10 mouse cellular contexts compared by ENCODE assay signal in the genomic region with DNA sequence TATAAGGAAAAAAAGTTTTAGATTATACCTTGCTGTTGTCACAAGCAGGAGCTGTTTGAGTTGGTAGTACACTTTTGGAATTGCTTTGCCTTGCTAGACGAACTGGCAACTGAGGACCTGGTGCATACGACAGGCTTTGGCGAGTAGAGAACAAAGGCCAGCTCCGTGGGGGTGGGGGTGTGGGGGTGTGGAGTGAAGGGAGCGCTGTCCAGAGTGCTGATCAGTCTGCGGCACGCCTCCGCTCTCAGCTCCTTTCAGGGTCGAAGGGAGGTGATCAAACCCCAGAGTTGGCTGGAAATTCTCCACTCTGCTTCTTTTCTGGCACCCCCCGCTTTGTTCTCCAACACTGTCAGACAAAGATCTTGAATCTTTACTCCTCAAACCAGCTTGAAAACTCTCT. TPM values are rescaled to one million over a fixed set of nuclear protein-coding genes. Genes with fewer than 3 reads are reported as not detected.
A peak's percentile ranks its signal among the peaks of the same experiment; 100 is the strongest.
DNase-seq lines count a peak whose midpoint lies in the region; ATAC-seq and TF ChIP-seq lines count a peak whose summit lies in the region.
"Had no signal": no experiment of that assay in that cellular context is flagged by ENCODE, and none has a peak within 500 bp of the region (broad histone marks: within the 10 kb centered on the region; RNA-seq: fewer than 3 reads in every experiment).

No protein-coding gene starts in this region.

- H3K9me3 ChIP-seq in embryonic facial prominence, embryonic 11.5 days (replicated peaks; ENCODE audit: control insufficient read depth, low read length) = no peaks in the 10 kb centered on the region
- no peaks in the 10 kb centered on the region for H3K9me3 ChIP-seq in kidney, postnatal 0 days (replicated peaks; ENCODE audit: low read length)
- H3K9me3 ChIP-seq: embryonic facial prominence, embryonic 15.5 days; lung, embryonic 15.5 days had no signal

- WGBS in embryonic facial prominence, embryonic 11.5 days = 1% methylated on average over 10 of the region's 10 CpGs
- WGBS in kidney, postnatal 0 days = 2% methylated on average over 10 of the region's 10 CpGs

- no peak for TF ChIP-seq CTCF in kidney, postnatal 0 days (IDR thresholded peaks at IDR 0.05; ENCODE audit: low read depth)

- H3K4me1 ChIP-seq in embryonic facial prominence, embryonic 11.5 days (ENCODE audit: control insufficient read depth, insufficient read depth, low read length) = no peaks in the 10 kb centered on the region
- no peaks in the 10 kb centered on the region for H3K4me1 ChIP-seq in kidney, postnatal 0 days (replicated peaks; ENCODE audit: insufficient read depth, low read length)
- H3K4me1 ChIP-seq: lung, embryonic 15.5 days had no signal

- peak; percentile 22 to 65 for DNase-seq in adrenal gland, adult (ENCODE audit: inconsistent age in 2 of 2, low spot score in 1 of 2)
- DNase-seq in adrenal gland, postnatal 4 days (ENCODE audit: low spot score in 2 of 2) = no peak
- DNase-seq in lung, postnatal 10 days = peak; percentile 30
- no peak for DNase-seq in lung, adult 18-20 months
- peak; percentile 83 for DNase-seq in embryonic facial prominence, embryonic 11.5 days (ENCODE audit: low spot score)
- DNase-seq in kidney, postnatal 0 days (ENCODE audit: low spot score) = peak; percentile 43
- DNase-seq in neural tube, embryonic 10.5 days (ENCODE audit: extremely low spot score, low spot score) = peak; percentile 65
- no peak for DNase-seq in spleen, adult 18-20 months

- no peak for ATAC-seq in embryonic facial prominence, embryonic 11.5 days (replicated peaks; ENCODE audit: insufficient number of reproducible peaks, low FRiP score, low TSS enrichment, low read depth)
- ATAC-seq in kidney, postnatal 0 days (replicated peaks; ENCODE audit: low FRiP score, low read depth) = 0 out of 2 replicates have a peak, but pooled peaks have one; percentile 21

- no peaks in the 10 kb centered on the region for H3K36me3 ChIP-seq in embryonic facial prominence, embryonic 11.5 days (replicated peaks; ENCODE audit: control insufficient read depth, insufficient read depth, low read depth, low read length)
- H3K36me3 ChIP-seq in kidney, postnatal 0 days (ENCODE audit: insufficient read depth, low read length) = no peaks in the 10 kb centered on the region
- H3K36me3 ChIP-seq: embryonic facial prominence, embryonic 15.5 days; lung, embryonic 15.5 days had no signal

- H3K4me2 ChIP-seq in embryonic facial prominence, embryonic 11.5 days (ENCODE audit: low read depth, low read length) = no peak overlapping the region
- no peak overlapping the region for H3K4me2 ChIP-seq in kidney, postnatal 0 days (ENCODE audit: low read length)
- H3K4me2 ChIP-seq: embryonic facial prominence, embryonic 15.5 days; lung, embryonic 15.5 days had no signal

- no peak overlapping the region for H3K4me3 ChIP-seq in embryonic facial prominence, embryonic 11.5 days (ENCODE audit: low read depth, low read length)
- H3K4me3 ChIP-seq in kidney, postnatal 0 days (replicated peaks; ENCODE audit: low read depth, low read length) = no peak overlapping the region
- H3K4me3 ChIP-seq: embryonic facial prominence, embryonic 15.5 days; lung, embryonic 15.5 days had no signal

- no peak overlapping the region for H3K27ac ChIP-seq in embryonic facial prominence, embryonic 11.5 days (replicated peaks; ENCODE audit: low read depth, low read length)
- no peak overlapping the region for H3K27ac ChIP-seq in kidney, postnatal 0 days
- H3K27ac ChIP-seq: embryonic facial prominence, embryonic 15.5 days; lung, embryonic 15.5 days had no signal

- H3K9ac ChIP-seq in embryonic facial prominence, embryonic 11.5 days (replicated peaks; ENCODE audit: low read length) = peak overlapping the region; percentile 18; the same call in 1 of the 2 replicates
- no peak overlapping the region for H3K9ac ChIP-seq in kidney, postnatal 0 days (ENCODE audit: low read depth, low read length)
- H3K9ac ChIP-seq: embryonic facial prominence, embryonic 15.5 days; lung, embryonic 15.5 days had no signal

- H3K27me3 ChIP-seq in embryonic facial prominence, embryonic 11.5 days (ENCODE audit: control insufficient read depth, insufficient read depth, low read length) = no peaks in the 10 kb centered on the region
- H3K27me3 ChIP-seq in kidney, postnatal 0 days (ENCODE audit: insufficient read depth, low read length) = no peaks in the 10 kb centered on the region
- H3K27me3 ChIP-seq: lung, embryonic 15.5 days had no signal

RNA-seq across cellular contexts. Expression of a gene that starts 1.5 kb away (rescaled TPM):
- 10 to 100 TPM; 14.7 TPM for total RNA-seq in adrenal gland, postnatal 4 days (2021)
- polyA plus RNA-seq in embryonic facial prominence, embryonic 11.5 days (2014; fragmentation: Nextera tagmentation; extraction: Ambion mirVana) = 5.8 and 6.4 TPM in 2 replicates
- polyA plus RNA-seq in kidney, postnatal 0 days (2015; fragmentation: Nextera tagmentation; extraction: Ambion mirVana) = not detected in 2 replicates

RNA-seq across cellular contexts. Expression of a gene that starts 49.8 kb away (rescaled TPM):
- total RNA-seq in adrenal gland, postnatal 4 days (2021) = 1 to 10 TPM; 4.0 to 6.0 TPM
- 4.6 and 6.1 TPM in 2 replicates for polyA plus RNA-seq in embryonic facial prominence, embryonic 11.5 days (2014; fragmentation: Nextera tagmentation; extraction: Ambion mirVana)
- polyA plus RNA-seq in kidney, postnatal 0 days (2015; fragmentation: Nextera tagmentation; extraction: Ambion mirVana) = 0.19 and 0.25 TPM in 2 replicates

Comparison
In these comparisons a context has a peak if more than half of its experiments do, and no peak if none do; other contexts are left out.
1. DNase-seq: peak in adrenal gland, adult (2 of 2), lung, postnatal 10 days (single experiment), embryonic facial prominence, embryonic 11.5 days (single experiment), kidney, postnatal 0 days (single experiment) and neural tube, embryonic 10.5 days (single experiment); none in adrenal gland, postnatal 4 days (0 of 2), lung, adult 18-20 months (0 of 2) and spleen, adult 18-20 months (0 of 2).